Mouse (Mus musculus) lung, embryonic 16.5 days (tissue): ENCODE measurements around the gene Pole3. TPM values are rescaled to one million over a fixed set of nuclear protein-coding genes. Genes with fewer than 3 reads are reported as not detected.

Experiments used
- ATAC-seq: fragments of 200-750 bp; cut with Nextera tagmentation; 2 replicates; pipeline ENCODE4 v1.8.0; 2017; ENCODE audit warnings: low read depth, mild to moderate bottlenecking, moderate library complexity
- H3K27ac ChIP-seq: fragments of 300-500 bp; sonication (generic); 2 replicates; pipeline ENCODE4 v1.5.1; 2014; ENCODE audit warnings: mild to moderate bottlenecking, control low read depth, low read length
- H3K27me3 ChIP-seq: fragments of 300-500 bp; sonication (generic); 2 replicates; pipeline ENCODE4 v1.6.1; 2014; ENCODE audit warnings: low read depth, low read length, mixed read lengths; ENCODE audit not compliant: control insufficient read depth, insufficient read depth
- H3K36me3 ChIP-seq: fragments of 300-500 bp; sonication (generic); 2 replicates; pipeline ENCODE4 v1.6.1; 2014; ENCODE audit warnings: low read length; ENCODE audit not compliant: control insufficient read depth, insufficient read depth
- H3K4me1 ChIP-seq: fragments of 300-500 bp; sonication (generic); replicated peaks from 2 replicates; pipeline ENCODE4 v1.6.1; 2014; ENCODE audit warnings: low read length, mixed read lengths; ENCODE audit not compliant: control insufficient read depth, insufficient read depth
- H3K4me2 ChIP-seq: fragments of 300-500 bp; sonication (generic); 2 replicates; pipeline ENCODE4 v1.6.1; 2014; ENCODE audit warnings: low read depth, low read length, control low read depth
- H3K4me3 ChIP-seq: fragments of 300-500 bp; sonication (generic); 2 replicates; pipeline ENCODE4 v1.5.1; 2014; ENCODE audit warnings: mild to moderate bottlenecking, low read length, control low read depth
- H3K9ac ChIP-seq: fragments of 300-500 bp; sonication (generic); 2 replicates; pipeline ENCODE4 v1.6.1; 2014; ENCODE audit warnings: low read length, control low read depth
- H3K9me3 ChIP-seq: fragments of 300-500 bp; sonication (generic); 2 replicates; pipeline ENCODE4 v1.6.1; 2016; ENCODE audit warnings: low read length; ENCODE audit not compliant: control insufficient read depth
- WGBS: fragments of 180-500 bp; shearing (Covaris S2); extraction: QIAGEN DNeasy Blood & Tissue Kit; methylation state at CpG from one replicate; pipeline ENCODE4 v1.1.7; 2014; 5-methylcytosine and 5-hydroxymethylcytosine counted together
- polyA plus RNA-seq: library from polyadenylated mRNA; unstranded; fragments of >200 nt; fragmentation: Nextera tagmentation; extraction: Ambion mirVana; gene quantifications from 2 replicates; pipeline ENCODE4 v1.2.1, GENCODE M21; 2015

Gene Pole3
- polyA plus RNA-seq, 1 experiment from 2014 or later = 79.9 TPM

- no peaks in the 10 kb centered on the region for H3K27me3 ChIP-seq
- peak overlapping the region; percentile 90 for H3K27ac ChIP-seq
- ATAC-seq = peak; percentile 94
- no peaks in the 10 kb centered on the region for H3K9me3 ChIP-seq
- peak overlapping the region; percentile 52 for H3K4me2 ChIP-seq
- H3K36me3 ChIP-seq = peaks cover 18% of the 10 kb centered on the region
- H3K4me1 ChIP-seq = peaks cover 16% of the 10 kb centered on the region
- H3K4me3 ChIP-seq = peak overlapping the region; percentile 80
- WGBS = 2% methylated on average over 38 of the region's 38 CpGs
- H3K9ac ChIP-seq = peak overlapping the region; percentile 84
Measured at GRCm38 (mm10) chr4:62501964-62502732, 22.7 kb downstream of the Pole3 start.

GRCm38 (mm10) chr4:62501534-62501933 is 23.3 kb downstream of the Pole3 start:
- Histone ChIP-seq H3K27ac (peak overlapping the region; percentile 90), H3K9ac (peak overlapping the region; percentile 84), H3K4me2 (peak overlapping the region; percentile 52), H3K36me3 (peaks cover 17% of the 10 kb centered on the region), H3K9me3 (no peaks in the 10 kb centered on the region), H3K4me3 (peak overlapping the region; percentile 80), H3K27me3 (no peaks in the 10 kb centered on the region), H3K4me1 (peaks cover 19% of the 10 kb centered on the region)
- ATAC-seq = peak; percentile 53
- under 1% methylated on average over 7 of the region's 7 CpGs for WGBS

- Histone ChIP-seq H3K27ac (peak overlapping the region; percentile 90; the same call in 1 of the 2 replicates), H3K4me2 (peak overlapping the region; percentile 52), H3K9ac (no peak overlapping the region), H3K4me3 (peak overlapping the region; percentile 4; the same call in 1 of the 2 replicates), H3K4me1 (peaks cover 27% of the 10 kb centered on the region), H3K9me3 (no peaks in the 10 kb centered on the region), H3K27me3 (no peaks in the 10 kb centered on the region), H3K36me3 (peaks cover 17% of the 10 kb centered on the region)
- 77% methylated on average over 4 of the region's 4 CpGs for WGBS
- no peak for ATAC-seq
Measured at GRCm38 (mm10) chr4:62500799-62501198, 24.1 kb downstream of the Pole3 start.

- Histone ChIP-seq H3K9me3 (no peaks in the 10 kb centered on the region), H3K9ac (no peak overlapping the region), H3K4me2 (no peak overlapping the region), H3K4me3 (no peak overlapping the region), H3K36me3 (peaks cover 17% of the 10 kb centered on the region), H3K27ac (no peak overlapping the region; the same call in 1 of the 2 replicates), H3K27me3 (no peaks in the 10 kb centered on the region), H3K4me1 (peaks cover 19% of the 10 kb centered on the region)
- 47% methylated on average over 8 of the region's 8 CpGs for WGBS
- peak; percentile 66 for ATAC-seq
Measured at GRCm38 (mm10) chr4:62496815-62497214, 28.1 kb downstream of the Pole3 start.

GRCm38 (mm10) chr4:62495946-62496345 is 28.9 kb downstream of the Pole3 start:
- peaks cover 18% of the 10 kb centered on the region for H3K4me1 ChIP-seq
- no peaks in the 10 kb centered on the region for H3K9me3 ChIP-seq
- 56% methylated on average over 8 of the region's 8 CpGs for WGBS
- no peak overlapping the region for H3K27ac ChIP-seq
- H3K4me2 ChIP-seq = no peak overlapping the region
- no peaks in the 10 kb centered on the region for H3K27me3 ChIP-seq
- no peak overlapping the region for H3K9ac ChIP-seq
- peaks cover 17% of the 10 kb centered on the region for H3K36me3 ChIP-seq
- peak; percentile 42; the same call in 1 of the 2 replicates for ATAC-seq
- H3K4me3 ChIP-seq = no peak overlapping the region

- H3K27me3 ChIP-seq = no peaks in the 10 kb centered on the region
- no peaks in the 10 kb centered on the region for H3K9me3 ChIP-seq
- peaks cover 15% of the 10 kb centered on the region for H3K4me1 ChIP-seq
- H3K4me2 ChIP-seq = no peak overlapping the region
- H3K27ac ChIP-seq = no peak overlapping the region
- ATAC-seq = no peak
- peaks cover 12% of the 10 kb centered on the region for H3K36me3 ChIP-seq
- H3K9ac ChIP-seq = no peak overlapping the region
- WGBS = 63% methylated on average over 9 of the region's 9 CpGs
- H3K4me3 ChIP-seq = no peak overlapping the region
Measured at GRCm38 (mm10) chr4:62494230-62494629, 30.6 kb downstream of the Pole3 start.

- no peak overlapping the region for H3K4me2 ChIP-seq
- no peak overlapping the region for H3K4me3 ChIP-seq
- no peak for ATAC-seq
- H3K9me3 ChIP-seq = no peaks in the 10 kb centered on the region
- peaks cover 2% of the 10 kb centered on the region; the same call in 1 of the 2 replicates for H3K36me3 ChIP-seq
- H3K9ac ChIP-seq = no peak overlapping the region
- H3K27ac ChIP-seq = no peak overlapping the region
- peaks cover 15% of the 10 kb centered on the region for H3K4me1 ChIP-seq
- WGBS = 74% methylated on average over 2 of the region's 2 CpGs
- H3K27me3 ChIP-seq = no peaks in the 10 kb centered on the region
Measured at GRCm38 (mm10) chr4:62492682-62493081, 32.2 kb downstream of the Pole3 start.

- H3K36me3 ChIP-seq = no peaks in the 10 kb centered on the region; the same call in 1 of the 2 replicates
- no peaks in the 10 kb centered on the region for H3K9me3 ChIP-seq
- ATAC-seq = no peak
- no peak overlapping the region for H3K4me3 ChIP-seq
- H3K4me1 ChIP-seq = no peaks in the 10 kb centered on the region
- no peaks in the 10 kb centered on the region for H3K27me3 ChIP-seq
- WGBS = 83% methylated on average over 2 of the region's 2 CpGs
- no peak overlapping the region for H3K27ac ChIP-seq
- no peak overlapping the region for H3K9ac ChIP-seq
- no peak overlapping the region for H3K4me2 ChIP-seq
Measured at GRCm38 (mm10) chr4:62487914-62488313, 37.0 kb downstream of the Pole3 start.

GRCm38 (mm10) chr4:62487172-62487571 is 37.7 kb downstream of the Pole3 start:
- 82% methylated on average over 5 of the region's 5 CpGs for WGBS
- Histone ChIP-seq H3K27me3 (no peaks in the 10 kb centered on the region), H3K4me1 (no peaks in the 10 kb centered on the region), H3K9me3 (no peaks in the 10 kb centered on the region), H3K27ac (no peak overlapping the region), H3K4me3 (no peak overlapping the region), H3K36me3 (no peaks in the 10 kb centered on the region; the same call in 1 of the 2 replicates), H3K9ac (no peak overlapping the region), H3K4me2 (no peak overlapping the region)
- ATAC-seq = peak; percentile 57; the same call in 1 of the 2 replicates
